Mouse (Mus musculus): ENCODE data around the gene Ppp1r32. TPM values are rescaled to one million over a fixed set of nuclear protein-coding genes. Genes with fewer than 3 reads are reported as not detected.

The Ppp1r32 gene
- total RNA-seq (2022) = under 1 TPM in 3 of 4 experiments, not detected in 1; 0.22 to 0.38 (median 0.28) TPM

- DNase-seq (ENCODE audit: low spot score) = no peak
Observed at GRCm38 (mm10) chr19:10482703-10483102, at the start of gene Ppp1r32. Ppp1r32 (minus strand) TSS chr19:10482928.

GRCm38 (mm10) chr19:10530082-10530481, 47.4 kb upstream of the Ppp1r32 start:
- no peak for DNase-seq (ENCODE audit: low spot score)

- no peak for DNase-seq (ENCODE audit: low spot score)
Observed at GRCm38 (mm10) chr19:10525910-10526309, 43.2 kb upstream of the Ppp1r32 start, which contains the start of gene Sdhaf2. Sdhaf2 (minus strand) TSS chr19:10526142.

- peak; percentile 90 for DNase-seq (ENCODE audit: low spot score)
Observed at GRCm38 (mm10) chr19:10525106-10525901, 42.6 kb upstream of the Ppp1r32 start, which contains the start of gene Cpsf7. Cpsf7 (plus strand) TSS chr19:10525266.

GRCm38 (mm10) chr19:10524784-10525105, 42.0 kb upstream of the Ppp1r32 start:
- no peak for DNase-seq (ENCODE audit: low spot score)

- no peak for DNase-seq (ENCODE audit: low spot score)
Observed at GRCm38 (mm10) chr19:10523483-10524080, 40.9 kb upstream of the Ppp1r32 start.

- DNase-seq (ENCODE audit: low spot score) = no peak
Observed at GRCm38 (mm10) chr19:10521926-10522325, 39.2 kb upstream of the Ppp1r32 start.

- no peak for DNase-seq (ENCODE audit: low spot score)
Observed at GRCm38 (mm10) chr19:10520355-10520754, 37.6 kb upstream of the Ppp1r32 start.

GRCm38 (mm10) chr19:10510759-10511330, 28.1 kb upstream of the Ppp1r32 start:
- no peak for DNase-seq (ENCODE audit: low spot score)

- no peak for DNase-seq (ENCODE audit: low spot score)
Observed at GRCm38 (mm10) chr19:10502571-10502970, 19.8 kb upstream of the Ppp1r32 start.

- no peak for DNase-seq (ENCODE audit: low spot score)
Observed at GRCm38 (mm10) chr19:10500581-10500980, 17.9 kb upstream of the Ppp1r32 start.

- DNase-seq (ENCODE audit: low spot score) = no peak
Observed at GRCm38 (mm10) chr19:10497512-10498160, 14.9 kb upstream of the Ppp1r32 start.

- no peak for DNase-seq (ENCODE audit: low spot score)
Observed at GRCm38 (mm10) chr19:10496976-10497375, 14.2 kb upstream of the Ppp1r32 start.

GRCm38 (mm10) chr19:10495670-10496069, 12.9 kb upstream of the Ppp1r32 start:
- no peak for DNase-seq (ENCODE audit: low spot score)

- DNase-seq (ENCODE audit: low spot score) = peak; percentile 50
Observed at GRCm38 (mm10) chr19:10486264-10486738, 3.6 kb upstream of the Ppp1r32 start.

- no peak for DNase-seq (ENCODE audit: low spot score)
Observed at GRCm38 (mm10) chr19:10479541-10479940, 3.2 kb downstream of the Ppp1r32 start.

- DNase-seq (ENCODE audit: low spot score) = no peak
Observed at GRCm38 (mm10) chr19:10473779-10474178, 8.9 kb downstream of the Ppp1r32 start.

- DNase-seq (ENCODE audit: low spot score) = no peak
Observed at GRCm38 (mm10) chr19:10472958-10473357, 9.8 kb downstream of the Ppp1r32 start.

GRCm38 (mm10) chr19:10469171-10469658, 13.5 kb downstream of the Ppp1r32 start:
- DNase-seq (ENCODE audit: low spot score) = peak; percentile 25

GRCm38 (mm10) chr19:10464427-10464826, 18.3 kb downstream of the Ppp1r32 start:
- DNase-seq (ENCODE audit: low spot score) = no peak

GRCm38 (mm10) chr19:10461584-10461983, 21.1 kb downstream of the Ppp1r32 start:
- DNase-seq (ENCODE audit: low spot score) = no peak

GRCm38 (mm10) chr19:10459907-10460306, 22.8 kb downstream of the Ppp1r32 start:
- DNase-seq (ENCODE audit: low spot score) = no peak
